Mouse (Mus musculus) A20 (cell line): ENCODE data around the gene Zdhhc21.

Source experiments
- DNase-seq: peaks from one replicate; pipeline ENCODE4 v3.0.0-alpha.2; 2011; ENCODE audit warnings: low read depth, low spot score

The Zdhhc21 gene

GRCm38 (mm10) chr4:82864974-82865699, 5.4 kb upstream of the Zdhhc21 start:
- DNase-seq, result no peak

- no peak for DNase-seq
Measured at GRCm38 (mm10) chr4:82863316-82863715, 3.6 kb upstream of the Zdhhc21 start.

- DNase-seq, result no peak
Measured at GRCm38 (mm10) chr4:82861451-82861850, 1.7 kb upstream of the Zdhhc21 start.

GRCm38 (mm10) chr4:82860566-82860965, 808 bp upstream of the Zdhhc21 start:
- no peak for DNase-seq

DNA sequence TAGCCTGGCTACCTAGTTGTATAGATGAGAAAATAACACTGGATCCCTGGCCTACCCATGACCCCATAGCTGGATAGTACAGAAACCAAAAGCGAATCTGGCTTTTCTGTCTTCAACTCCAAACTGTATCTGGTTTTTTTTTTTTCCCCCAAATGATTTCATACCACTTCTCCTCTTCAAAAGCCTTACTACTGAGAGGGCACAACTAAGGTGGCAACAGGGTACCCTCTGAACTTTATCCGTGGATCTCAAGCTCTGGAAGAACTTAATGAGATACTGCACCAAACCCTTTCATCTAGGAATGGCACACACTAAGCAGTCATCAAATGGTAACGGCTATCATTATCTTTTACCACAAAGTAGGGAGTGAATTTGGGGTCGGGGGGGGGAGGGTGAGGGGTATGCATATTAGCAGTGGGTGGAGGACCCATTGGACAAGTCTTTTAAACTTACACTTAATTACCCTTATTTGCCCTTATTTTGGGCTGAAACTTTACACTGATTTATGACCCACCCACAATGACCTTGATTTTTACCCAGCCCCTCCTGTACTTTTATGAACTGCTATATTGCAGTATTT, 1.2 kb downstream of the Zdhhc21 start:
- peak; percentile 64 for DNase-seq

DNA sequence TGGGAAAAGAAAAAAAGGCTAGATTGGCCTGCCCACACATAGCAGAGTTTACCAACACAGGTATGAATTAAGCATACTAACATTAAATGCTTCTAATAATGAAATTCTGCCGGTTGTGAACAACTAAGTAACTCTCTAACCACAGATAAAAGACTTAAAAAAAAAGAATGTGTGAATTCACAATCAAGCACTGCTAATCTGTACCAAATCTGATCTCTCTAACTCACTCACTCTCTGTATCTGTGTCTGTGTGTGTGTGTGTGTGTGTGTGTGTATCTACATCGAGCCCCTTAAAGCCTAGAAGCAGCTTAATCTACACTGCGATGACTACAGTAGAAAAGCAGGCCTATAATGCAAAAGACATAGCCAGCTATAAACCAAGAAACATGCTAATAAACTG, 2.8 kb downstream of the Zdhhc21 start:
- peak; percentile 22 for DNase-seq

DNA sequence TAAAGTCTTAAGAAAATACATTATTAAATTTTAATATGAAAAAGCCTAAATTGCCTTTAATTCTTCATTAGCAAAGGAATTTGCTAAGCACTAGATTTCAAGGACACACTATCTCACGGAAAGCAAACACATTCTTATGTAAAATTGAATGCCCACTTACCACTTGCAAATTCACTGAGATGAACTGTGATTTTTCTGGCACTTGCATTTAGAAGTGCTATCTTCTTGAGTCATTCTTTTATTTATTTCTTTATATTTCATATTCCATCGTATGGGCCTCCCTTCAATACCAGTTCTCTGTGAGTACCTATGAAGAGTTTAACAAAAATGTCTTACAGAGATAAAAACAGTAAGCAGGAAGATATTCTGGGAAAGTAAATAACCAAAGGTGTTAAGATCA, 5.9 kb downstream of the Zdhhc21 start:
- no peak for DNase-seq

GRCm38 (mm10) chr4:82848552-82849234, 11.1 kb downstream of the Zdhhc21 start:
- no peak for DNase-seq

DNA sequence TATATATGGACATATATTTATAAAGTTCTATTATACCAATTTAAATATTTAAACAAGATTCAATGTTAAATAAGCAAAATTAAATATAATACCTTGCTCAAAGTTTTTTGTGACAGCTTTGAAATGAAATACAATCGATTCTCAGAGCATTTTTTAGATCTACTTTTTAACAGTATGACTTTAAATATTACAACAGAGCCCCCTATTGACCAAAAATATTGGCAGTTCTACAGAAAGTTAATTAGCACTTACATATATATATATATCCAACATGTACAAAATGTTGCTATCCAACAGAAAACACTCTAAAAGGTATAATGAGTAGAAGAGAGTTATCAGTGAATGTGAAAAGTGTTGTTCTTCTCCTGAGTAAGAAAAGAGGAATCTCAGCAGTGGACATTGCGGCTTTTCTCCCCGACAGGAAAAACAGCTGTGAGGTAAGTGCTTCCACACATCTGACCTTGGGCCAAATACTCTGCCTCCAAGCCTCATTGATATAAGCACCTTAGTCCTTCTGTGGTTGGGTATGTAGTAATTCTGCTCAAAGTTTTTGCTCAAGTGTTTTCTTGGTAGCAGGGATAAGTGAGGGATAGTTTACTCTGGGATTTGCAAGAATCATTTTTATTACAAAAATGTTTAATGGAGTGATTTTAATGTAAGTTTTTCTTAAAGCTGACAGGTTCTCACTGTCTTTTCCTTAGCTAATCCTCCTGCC, 22.1 kb downstream of the Zdhhc21 start:
- DNase-seq, result peak; percentile 31

- DNase-seq, result no peak
Measured at GRCm38 (mm10) chr4:82831155-82831554, 28.6 kb downstream of the Zdhhc21 start.

- DNase-seq, result no peak
Measured at GRCm38 (mm10) chr4:82829429-82829828, 30.3 kb downstream of the Zdhhc21 start.

- no peak for DNase-seq
Measured at GRCm38 (mm10) chr4:82827001-82827400, 32.8 kb downstream of the Zdhhc21 start.

DNA sequence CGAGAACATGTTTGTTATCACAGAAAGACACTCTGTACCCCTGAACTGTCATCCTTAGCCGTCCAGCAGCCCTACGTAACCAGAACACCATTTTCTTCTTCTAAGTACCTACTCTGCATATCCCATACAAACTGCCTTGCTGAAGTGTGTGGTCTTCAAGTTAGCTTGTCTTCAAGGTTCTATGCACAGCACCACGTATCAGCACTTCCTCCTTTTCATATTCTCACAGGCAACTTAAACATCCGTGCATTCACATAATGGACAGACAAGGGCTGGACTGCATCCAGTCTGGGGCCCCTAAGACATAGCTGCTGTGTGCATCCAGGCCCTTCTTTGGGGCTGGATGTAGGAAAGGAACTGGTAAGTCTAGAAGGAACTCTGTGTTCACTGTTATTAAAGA, 41.9 kb downstream of the Zdhhc21 start:
- no peak for DNase-seq

- no peak for DNase-seq
Measured at GRCm38 (mm10) chr4:82816351-82816750, 43.4 kb downstream of the Zdhhc21 start.

DNA sequence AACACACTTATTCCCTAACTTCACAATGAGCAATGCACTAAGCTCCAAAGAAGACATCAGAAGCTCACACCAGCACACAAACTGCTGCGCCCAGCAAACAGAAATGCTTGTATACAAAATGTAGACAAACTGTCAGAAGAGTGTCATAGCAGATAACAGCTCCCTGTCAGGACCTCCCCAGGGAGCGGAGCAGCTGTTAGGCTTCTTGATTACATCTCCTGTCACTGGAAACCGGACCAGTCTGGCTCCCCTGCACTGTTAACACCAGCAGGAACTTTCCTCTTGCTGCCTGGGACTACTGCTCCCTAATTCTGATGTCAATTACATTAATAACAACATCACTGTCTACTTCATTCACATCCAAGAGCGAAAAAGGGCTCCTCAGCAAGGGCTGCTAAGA, 44.5 kb downstream of the Zdhhc21 start:
- no peak for DNase-seq

GRCm38 (mm10) chr4:82813356-82813755, 46.4 kb downstream of the Zdhhc21 start:
- no peak for DNase-seq

- no peak for DNase-seq
Measured at GRCm38 (mm10) chr4:82807811-82808210, 51.9 kb downstream of the Zdhhc21 start.

DNA sequence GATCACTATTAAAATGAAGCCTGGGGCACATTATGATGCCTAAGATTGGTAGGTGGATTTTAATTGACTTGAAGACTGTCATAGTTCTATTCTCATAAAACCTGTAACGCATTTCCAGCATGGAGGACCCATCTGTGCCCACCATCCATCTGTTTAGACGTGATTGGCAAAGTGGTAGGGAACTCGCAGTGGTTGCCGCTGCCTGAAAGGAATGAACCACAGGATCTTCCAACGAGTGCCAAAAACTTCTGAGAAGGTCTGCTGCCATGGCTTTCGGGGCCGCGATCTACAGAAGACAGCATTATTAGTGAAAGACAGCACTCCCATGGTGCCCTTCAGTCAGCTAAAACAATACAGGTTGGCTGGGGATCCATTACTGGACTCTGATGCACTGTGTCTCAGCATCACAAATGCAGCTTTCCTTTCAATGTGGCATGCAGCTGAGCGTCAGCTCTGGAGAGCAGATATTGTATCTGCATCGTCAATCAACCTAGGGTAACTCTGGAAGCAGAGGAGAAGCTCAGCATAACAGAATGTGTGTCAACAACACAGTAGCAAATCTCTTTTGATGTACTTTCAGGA, 53.5 kb downstream of the Zdhhc21 start:
- DNase-seq, result no peak

GRCm38 (mm10) chr4:82804019-82804418, 55.7 kb downstream of the Zdhhc21 start:
- DNase-seq, result no peak

DNA sequence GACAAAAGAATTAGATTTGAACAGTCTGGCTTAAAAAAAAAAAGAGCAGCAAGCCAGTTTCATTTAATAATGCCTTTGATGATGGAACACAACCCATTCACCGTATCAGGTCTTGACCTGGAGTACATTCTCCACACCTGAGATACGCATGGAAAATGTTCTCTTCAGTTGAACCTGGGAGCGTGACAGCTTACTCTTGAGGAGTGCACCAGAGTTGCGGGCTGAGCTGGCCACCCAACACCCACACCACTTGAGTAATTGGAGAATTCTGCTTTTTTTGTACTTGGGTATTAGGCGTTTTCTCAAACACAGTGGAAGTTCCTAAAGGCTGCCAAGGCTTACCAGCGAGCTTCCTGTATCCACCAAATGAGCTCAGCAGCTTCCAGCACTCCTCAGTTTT, 66.2 kb downstream of the Zdhhc21 start:
- DNase-seq, result no peak

GRCm38 (mm10) chr4:82792906-82793580, 66.7 kb downstream of the Zdhhc21 start:
- no peak for DNase-seq
